Mouse (Mus musculus) E14TG2a.4 (cell line): Measurements from ENCODE around the gene Rnasel.

Source experiments
- CTCF ChIP-seq: conservative IDR thresholded peaks from 2 replicates; pipeline ENCODE4 v1.5.1; 2014; ENCODE audit warnings: low read length
- NANOG ChIP-seq: IDR thresholded peaks from 2 replicates; pipeline ENCODE4 v1.6.1; 2014; ENCODE audit warnings: borderline replicate concordance, low read length, mixed read lengths
- POU5F1 ChIP-seq: IDR thresholded peaks from 2 replicates; pipeline ENCODE4 v1.6.1; 2014; ENCODE audit warnings: low read length, borderline replicate concordance

DNA sequence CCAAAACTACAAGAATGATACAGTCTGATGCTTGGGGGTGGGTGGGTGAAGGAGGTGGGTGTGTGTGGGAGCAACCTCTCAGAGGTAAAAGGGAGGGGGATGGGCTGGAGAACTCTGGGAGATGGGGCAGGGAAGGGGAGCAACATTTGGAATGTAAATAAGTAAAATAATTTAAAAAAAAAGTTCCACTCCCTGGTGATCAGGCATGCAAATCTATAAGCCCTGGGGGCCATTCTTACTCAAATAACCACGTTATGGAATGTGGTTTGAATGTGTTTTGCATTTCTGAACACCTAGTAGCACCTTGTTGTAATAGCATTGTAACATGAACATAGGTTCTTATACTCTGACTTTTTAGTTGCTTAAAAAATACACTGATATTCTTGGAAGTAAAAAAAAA, 34.1 kb downstream of the Rnasel start:
- TF ChIP-seq CTCF (no peak), NANOG (no peak), POU5F1 (no peak)
